Comparison of ENCODE assay signal across 31 mouse cellular contexts in the genomic region with DNA sequence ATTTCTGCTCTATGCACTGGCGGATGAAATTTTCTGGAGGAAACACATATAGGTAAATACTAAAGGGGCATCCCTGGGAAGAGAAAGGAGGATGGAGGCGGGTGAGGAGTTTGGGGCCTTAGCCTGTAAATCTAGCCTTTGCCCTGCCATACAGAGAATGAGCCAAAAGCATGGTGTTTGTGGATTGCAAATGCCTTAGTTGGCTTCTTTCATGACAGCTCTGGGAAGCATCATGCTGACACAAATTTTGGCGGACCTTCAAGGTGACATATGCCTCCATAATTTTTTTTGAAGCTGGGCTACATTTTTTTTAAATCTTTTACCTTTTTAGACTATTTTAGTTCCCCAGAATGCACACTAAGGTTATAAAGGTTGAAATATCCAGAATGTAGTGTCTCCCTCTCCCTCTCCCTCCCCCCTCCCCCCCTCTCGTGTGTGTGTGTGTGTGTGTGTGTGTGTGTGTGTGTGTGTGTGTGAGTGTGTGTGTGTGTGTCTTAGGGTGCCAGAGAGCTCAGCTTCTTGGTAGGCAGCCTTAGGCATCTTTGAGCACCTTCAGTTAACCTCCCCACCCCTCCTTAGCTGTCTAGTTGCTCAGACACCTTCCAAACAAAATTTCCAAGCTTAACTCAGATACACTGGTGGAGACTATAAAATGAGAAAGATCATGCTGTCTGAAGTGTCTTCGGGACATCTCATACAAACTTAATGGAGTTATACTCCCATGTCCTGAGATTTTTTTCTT. TPM values are rescaled to one million over a fixed set of nuclear protein-coding genes. Genes with fewer than 3 reads are reported as not detected.
DNase-seq lines count a peak whose midpoint lies in the region; ATAC-seq and TF ChIP-seq lines count a peak whose summit lies in the region.
"Had no signal": no experiment of that assay in that cellular context is flagged by ENCODE, and none has a peak within 500 bp of the region (broad histone marks: within the 10 kb centered on the region; RNA-seq: fewer than 3 reads in every experiment).

No protein-coding gene starts in this region.

- no peak for TF ChIP-seq CTCF in hindbrain, postnatal 0 days (IDR thresholded peaks at IDR 0.05; ENCODE audit: low read depth)

- no peak for ATAC-seq in hindbrain, postnatal 0 days
- ATAC-seq in hindbrain, embryonic 13.5 days (ENCODE audit: low FRiP score): no peak
- no peak for ATAC-seq in erythroid progenitor cell, adult 5-6 weeks (replicated peaks; ENCODE audit: low FRiP score, poor library complexity, severe bottlenecking)
- ATAC-seq: intestine, embryonic 16.5 days; liver, embryonic 12.5 days had no signal

- no peaks in the 10 kb centered on the region; the same call in 1 of the 2 replicates for H3K9me3 ChIP-seq in hindbrain, postnatal 0 days (ENCODE audit: low read length)
- H3K9me3 ChIP-seq in hindbrain, embryonic 13.5 days: peaks cover 3% of the 10 kb centered on the region; the same call in 1 of the 2 replicates
- H3K9me3 ChIP-seq: heart, embryonic 10.5 days; hindbrain, embryonic 15.5 days; limb, embryonic 12.5 days; liver, embryonic 12.5 days; midbrain, embryonic 10.5 days; neural tube, embryonic 15.5 days had no signal

- 77% methylated on average over 5 of the region's 5 CpGs for WGBS in hindbrain, postnatal 0 days
- 93% methylated on average over 5 of the region's 5 CpGs for WGBS in hindbrain, embryonic 13.5 days

- H3K9ac ChIP-seq in hindbrain, postnatal 0 days (replicated peaks; ENCODE audit: low read length): no peak overlapping the region
- H3K9ac ChIP-seq in hindbrain, embryonic 13.5 days: no peak overlapping the region
- H3K9ac ChIP-seq: hindbrain, embryonic 15.5 days; limb, embryonic 12.5 days; liver, embryonic 12.5 days; neural tube, embryonic 15.5 days had no signal

- H3K27me3 ChIP-seq in hindbrain, postnatal 0 days (ENCODE audit: insufficient read depth, low read length): no peaks in the 10 kb centered on the region
- H3K27me3 ChIP-seq in hindbrain, embryonic 13.5 days: no peaks in the 10 kb centered on the region
- H3K27me3 ChIP-seq: CH12.LX; hindbrain, embryonic 15.5 days; limb, embryonic 12.5 days; liver, embryonic 12.5 days; neural tube, embryonic 15.5 days had no signal

- no peak overlapping the region for H3K27ac ChIP-seq in hindbrain, postnatal 0 days
- H3K27ac ChIP-seq in hindbrain, embryonic 13.5 days: no peak overlapping the region
- H3K27ac ChIP-seq: gastrocnemius, adult 2 months; heart, embryonic 10.5 days; hindbrain, embryonic 15.5 days; layer of hippocampus, adult 2 months; limb, embryonic 12.5 days; liver, embryonic 12.5 days; midbrain, embryonic 10.5 days; neural tube, embryonic 15.5 days had no signal

- no peak overlapping the region for H3K4me2 ChIP-seq in hindbrain, postnatal 0 days (ENCODE audit: low read depth, low read length)
- no peak overlapping the region for H3K4me2 ChIP-seq in hindbrain, embryonic 13.5 days
- H3K4me2 ChIP-seq: hindbrain, embryonic 15.5 days; limb, embryonic 12.5 days; liver, embryonic 12.5 days; neural tube, embryonic 15.5 days had no signal

- no peaks in the 10 kb centered on the region for H3K36me3 ChIP-seq in hindbrain, postnatal 0 days (ENCODE audit: insufficient read depth, low read length)
- no peaks in the 10 kb centered on the region for H3K36me3 ChIP-seq in hindbrain, embryonic 13.5 days
- H3K36me3 ChIP-seq: G1E; heart, embryonic 10.5 days; hindbrain, embryonic 15.5 days; limb, embryonic 12.5 days; liver, embryonic 12.5 days; midbrain, embryonic 10.5 days; neural tube, embryonic 15.5 days had no signal

- DNase-seq in hindbrain, postnatal 0 days (ENCODE audit: low spot score): peak; percentile 31
- DNase-seq in cerebellum, adult 11 months: peak; percentile 81
- peak; percentile 95 for DNase-seq in cerebellum, adult 9-10 months
- DNase-seq in ovary, adult 18-20 months (ENCODE audit: low spot score): no peak
- no peak for DNase-seq in Muller cell, postnatal 12 days (ENCODE audit: inconsistent ontology term)
- DNase-seq: adrenal gland, postnatal 10 days; B cell, adult 2 months; gastrocnemius, adult 2 months; heart, postnatal 4 days; kidney, postnatal 25 days; lung, adult 18-20 months; lung, postnatal 10 days had no signal

- H3K4me3 ChIP-seq in hindbrain, postnatal 0 days (ENCODE audit: low read length): no peak overlapping the region
- H3K4me3 ChIP-seq in hindbrain, embryonic 13.5 days: no peak overlapping the region
- H3K4me3 ChIP-seq: gastrocnemius, adult 2 months; heart, embryonic 10.5 days; hindbrain, embryonic 15.5 days; layer of hippocampus, adult 2 months; limb, embryonic 12.5 days; liver, embryonic 12.5 days; midbrain, embryonic 10.5 days; neural tube, embryonic 15.5 days had no signal

- H3K4me1 ChIP-seq in hindbrain, postnatal 0 days (ENCODE audit: insufficient read depth, low read length): no peaks in the 10 kb centered on the region
- no peaks in the 10 kb centered on the region for H3K4me1 ChIP-seq in hindbrain, embryonic 13.5 days (replicated peaks)
- H3K4me1 ChIP-seq: heart, embryonic 10.5 days; hindbrain, embryonic 15.5 days; limb, embryonic 12.5 days; liver, embryonic 12.5 days; midbrain, embryonic 10.5 days; neural tube, embryonic 15.5 days had no signal

RNA-seq across cellular contexts. Expression of gene Rbm8a2, which starts 11.7 kb away (rescaled TPM):
- total RNA-seq in hindbrain, postnatal 0 days (2014; rRNA removed): not detected in 2 replicates
- polyA plus RNA-seq in hindbrain, postnatal 0 days (2015; fragmentation: Nextera tagmentation; extraction: Ambion mirVana): 0.53 and 0.55 TPM in 2 replicates
- 0.53 and 1.2 TPM in 2 replicates for polyA plus RNA-seq in hindbrain, embryonic 13.5 days (2015; fragmentation: Nextera tagmentation; extraction: Ambion mirVana)
- total RNA-seq in erythroid progenitor cell, adult 5-6 weeks (2015; ENCODE audit: low replicate concordance): not detected in 2 replicates
- not detected in 2 replicates for total RNA-seq in erythroid progenitor cell, adult 5-6 weeks (2017; ENCODE audit: low replicate concordance)
- total RNA-seq: adrenal gland, postnatal 10 days; gastrocnemius, adult 2 months; heart, postnatal 4 days; layer of hippocampus, adult 2 months; layer of hippocampus, postnatal 25 days had no signal
- polyA plus RNA-seq: gonadal fat pad, adult 2 months; small intestine, adult 2 months had no signal

RNA-seq across cellular contexts. Expression of gene Gm38100, which starts 47.0 kb away (rescaled TPM):
- total RNA-seq in hindbrain, postnatal 0 days (2014; rRNA removed): not detected in 2 replicates
- not detected in 2 replicates for polyA plus RNA-seq in hindbrain, postnatal 0 days (2015; fragmentation: Nextera tagmentation; extraction: Ambion mirVana)
- polyA plus RNA-seq in hindbrain, embryonic 13.5 days (2015; fragmentation: Nextera tagmentation; extraction: Ambion mirVana): not detected in 2 replicates
- total RNA-seq in erythroid progenitor cell, adult 5-6 weeks (2015; ENCODE audit: low replicate concordance): not detected in 2 replicates
- total RNA-seq in erythroid progenitor cell, adult 5-6 weeks (2017; ENCODE audit: low replicate concordance): not detected in 2 replicates
- total RNA-seq: adrenal gland, postnatal 10 days; CH12.LX; gastrocnemius, adult 2 months; heart, postnatal 4 days; layer of hippocampus, adult 2 months; layer of hippocampus, postnatal 25 days had no signal
- polyA plus RNA-seq: embryonic facial prominence, embryonic 14.5 days; frontal cortex, adult 2 months; G1E; gonadal fat pad, adult 2 months; hindbrain, embryonic 15.5 days; kidney, embryonic 14.5 days; limb, embryonic 12.5 days; liver, embryonic 12.5 days; neural tube, embryonic 15.5 days; small intestine, adult 2 months; thymus, postnatal 0 days had no signal

Comparison
In these comparisons a context has a peak if more than half of its experiments do, and no peak if none do; other contexts are left out.
1. DNase-seq: peak in hindbrain, postnatal 0 days (single experiment), cerebellum, adult 11 months (single experiment) and cerebellum, adult 9-10 months (single experiment); none in ovary, adult 18-20 months (single experiment) and Muller cell, postnatal 12 days (single experiment).